Mouse (Mus musculus): ENCODE data around the gene Tmem40. TPM values are rescaled to one million over a fixed set of nuclear protein-coding genes. Genes with fewer than 3 reads are reported as not detected.

The Tmem40 gene
- polyA plus RNA-seq, 1 experiment from 2014 or later = 2.1 TPM

DNA sequence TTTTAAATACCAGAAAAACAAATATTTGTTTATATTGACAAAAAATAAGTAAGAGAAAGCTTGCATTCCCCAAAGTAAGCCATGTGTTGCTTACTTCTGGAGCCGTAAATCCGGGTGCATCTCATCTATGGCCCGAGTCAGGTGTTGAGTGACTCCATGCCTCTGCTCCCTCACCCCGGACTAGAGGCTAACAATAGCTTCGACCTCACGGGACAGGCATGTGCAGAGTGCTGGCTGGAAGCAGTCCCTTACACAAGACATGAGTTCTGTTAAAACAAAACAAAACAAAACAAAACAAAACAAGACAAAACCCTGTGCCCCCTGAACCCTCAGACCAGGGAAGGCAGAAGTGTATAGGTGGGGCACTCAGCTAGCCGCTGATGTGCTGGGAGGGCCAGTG is 67.1 kb downstream of the Tmem40 start:
- WGBS = 45% methylated on average over 7 of the region's 7 CpGs
- Histone ChIP-seq H3K4me3 (ENCODE audit: low read length) (no peak overlapping the region), H3K27ac (ENCODE audit: low read length) (no peak overlapping the region), H3K9me3 (ENCODE audit: low read length) (no peaks in the 10 kb centered on the region), H3K4me2 (replicated peaks; ENCODE audit: low read depth, low read length) (no peak overlapping the region), H3K9ac (replicated peaks; ENCODE audit: low read length) (no peak overlapping the region), H3K27me3 (ENCODE audit: insufficient read depth, low read length) (no peaks in the 10 kb centered on the region), H3K36me3 (ENCODE audit: insufficient read depth, low read length) (no peaks in the 10 kb centered on the region), H3K4me1 (ENCODE audit: insufficient read depth, low read length) (no peaks in the 10 kb centered on the region)
- ATAC-seq (ENCODE audit: low FRiP score, low TSS enrichment) = no peak

DNA sequence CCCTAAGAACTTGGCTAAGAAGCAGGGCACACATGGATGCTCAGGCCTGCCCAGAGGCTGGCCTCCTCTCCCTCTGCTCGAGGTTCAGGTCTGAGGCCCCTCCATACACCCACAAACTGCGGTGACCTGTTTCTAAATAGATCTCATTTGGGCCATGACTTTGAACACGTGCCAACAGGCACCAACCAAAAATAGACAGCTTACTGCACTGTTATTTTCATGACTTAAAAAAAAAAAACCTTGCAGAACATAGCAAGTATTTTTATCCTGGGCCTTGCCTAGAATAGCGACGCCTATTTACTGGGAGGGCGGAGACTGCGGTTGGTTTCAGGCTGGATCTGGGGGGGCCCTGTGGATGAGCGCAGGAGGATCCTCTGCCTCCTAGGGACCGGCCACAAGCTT is 67.8 kb downstream of the Tmem40 start:
- H3K4me3 ChIP-seq (ENCODE audit: low read length) = no peak overlapping the region
- no peaks in the 10 kb centered on the region for H3K4me1 ChIP-seq (ENCODE audit: insufficient read depth, low read length)
- H3K27ac ChIP-seq (ENCODE audit: low read length) = no peak overlapping the region
- WGBS = 50% methylated on average over 9 of the region's 9 CpGs
- no peaks in the 10 kb centered on the region for H3K36me3 ChIP-seq (ENCODE audit: insufficient read depth, low read length)
- no peak overlapping the region for H3K9ac ChIP-seq (replicated peaks; ENCODE audit: low read length)
- no peaks in the 10 kb centered on the region for H3K27me3 ChIP-seq (ENCODE audit: insufficient read depth, low read length)
- no peak for ATAC-seq (ENCODE audit: low FRiP score, low TSS enrichment)
- no peaks in the 10 kb centered on the region for H3K9me3 ChIP-seq (ENCODE audit: low read length)
- H3K4me2 ChIP-seq (replicated peaks; ENCODE audit: low read depth, low read length) = no peak overlapping the region

DNA sequence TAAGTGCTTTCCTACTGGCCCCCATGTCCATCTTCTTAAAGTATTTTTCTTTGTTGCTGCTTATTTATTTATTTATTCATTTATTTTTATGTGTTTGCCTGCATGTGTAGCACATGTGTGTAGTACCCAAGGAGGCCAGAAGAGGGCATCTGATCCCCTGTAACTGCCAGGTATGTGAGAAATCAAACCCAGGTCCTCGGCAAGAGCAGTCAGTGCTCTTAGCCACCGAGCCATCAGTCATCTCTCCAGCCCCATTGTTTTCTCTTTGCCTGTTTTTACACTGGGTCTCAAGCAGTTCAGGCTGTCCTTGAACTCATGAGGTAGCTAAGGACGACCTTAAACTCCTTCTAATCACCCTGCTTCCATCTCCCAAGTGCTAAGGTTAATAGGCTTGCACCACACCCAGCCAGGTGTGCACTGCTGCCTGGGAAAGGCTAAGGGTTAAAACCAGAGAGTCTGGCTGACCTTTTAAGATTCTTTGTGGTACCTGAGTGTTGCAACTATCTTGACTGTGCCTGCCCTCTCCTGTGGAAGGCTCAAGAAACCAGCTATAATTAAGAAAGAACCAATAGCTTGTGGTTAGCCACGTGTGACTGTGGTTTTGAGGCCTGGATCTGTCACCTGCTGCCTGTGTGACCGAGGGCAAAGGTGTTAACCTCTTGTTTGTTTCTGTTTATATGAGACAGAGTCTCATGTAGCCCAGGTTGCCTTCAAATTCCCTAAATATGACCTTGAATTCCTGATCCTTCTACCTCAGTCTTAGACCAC is 69.1 kb downstream of the Tmem40 start:
- H3K4me2 ChIP-seq (replicated peaks; ENCODE audit: low read depth, low read length) = no peak overlapping the region
- H3K4me1 ChIP-seq (ENCODE audit: insufficient read depth, low read length) = no peaks in the 10 kb centered on the region
- no peak for ATAC-seq (ENCODE audit: low FRiP score, low TSS enrichment)
- H3K9ac ChIP-seq (replicated peaks; ENCODE audit: low read length) = no peak overlapping the region
- 67% methylated on average over 5 of the region's 5 CpGs for WGBS
- H3K27me3 ChIP-seq (ENCODE audit: insufficient read depth, low read length) = no peaks in the 10 kb centered on the region
- no peaks in the 10 kb centered on the region for H3K36me3 ChIP-seq (ENCODE audit: insufficient read depth, low read length)
- no peak overlapping the region for H3K27ac ChIP-seq (ENCODE audit: low read length)
- no peak overlapping the region for H3K4me3 ChIP-seq (ENCODE audit: low read length)
- H3K9me3 ChIP-seq (ENCODE audit: low read length) = no peaks in the 10 kb centered on the region

- 33% methylated on average over 9 of the region's 9 CpGs for WGBS
- Histone ChIP-seq H3K27me3 (ENCODE audit: insufficient read depth, low read length) (no peaks in the 10 kb centered on the region), H3K27ac (ENCODE audit: low read length) (no peak overlapping the region), H3K4me2 (replicated peaks; ENCODE audit: low read depth, low read length) (no peak overlapping the region), H3K4me1 (ENCODE audit: insufficient read depth, low read length) (no peaks in the 10 kb centered on the region), H3K36me3 (ENCODE audit: insufficient read depth, low read length) (no peaks in the 10 kb centered on the region), H3K4me3 (ENCODE audit: low read length) (no peak overlapping the region), H3K9ac (replicated peaks; ENCODE audit: low read length) (no peak overlapping the region), H3K9me3 (ENCODE audit: low read length) (no peaks in the 10 kb centered on the region)
- no peak for ATAC-seq (ENCODE audit: low FRiP score, low TSS enrichment)
Measured at GRCm38 (mm10) chr6:115692163-115692950, 69.9 kb downstream of the Tmem40 start.

- no peak overlapping the region for H3K4me2 ChIP-seq (replicated peaks; ENCODE audit: low read depth, low read length)
- 92% methylated on average over 4 of the region's 4 CpGs for WGBS
Measured at GRCm38 (mm10) chr6:115690105-115690504, 72.1 kb downstream of the Tmem40 start.

GRCm38 (mm10) chr6:115688589-115688988 is 73.6 kb downstream of the Tmem40 start:
- no peak for ATAC-seq (ENCODE audit: low FRiP score, low TSS enrichment)
- Histone ChIP-seq H3K9me3 (ENCODE audit: low read length) (peaks cover 7% of the 10 kb centered on the region; the same call in 1 of the 2 replicates), H3K4me1 (ENCODE audit: insufficient read depth, low read length) (no peaks in the 10 kb centered on the region), H3K9ac (replicated peaks; ENCODE audit: low read length) (no peak overlapping the region), H3K4me2 (replicated peaks; ENCODE audit: low read depth, low read length) (no peak overlapping the region), H3K27me3 (ENCODE audit: insufficient read depth, low read length) (no peaks in the 10 kb centered on the region), H3K27ac (ENCODE audit: low read length) (no peak overlapping the region), H3K4me3 (ENCODE audit: low read length) (no peak overlapping the region), H3K36me3 (ENCODE audit: insufficient read depth, low read length) (no peaks in the 10 kb centered on the region)
- 88% methylated on average over 4 of the region's 4 CpGs for WGBS

More at GRCm38 (mm10) chr6:115690105-115690504, 72.1 kb downstream of the Tmem40 start:
- no peaks in the 10 kb centered on the region for H3K36me3 ChIP-seq (ENCODE audit: insufficient read depth, low read length)
- H3K27ac ChIP-seq (ENCODE audit: low read length) = no peak overlapping the region
- H3K27me3 ChIP-seq (ENCODE audit: insufficient read depth, low read length) = no peaks in the 10 kb centered on the region
- no peak for ATAC-seq (ENCODE audit: low FRiP score, low TSS enrichment)
- H3K9me3 ChIP-seq (ENCODE audit: low read length) = peaks cover 7% of the 10 kb centered on the region; the same call in 1 of the 2 replicates
- H3K4me1 ChIP-seq (ENCODE audit: insufficient read depth, low read length) = no peaks in the 10 kb centered on the region
- no peak overlapping the region for H3K9ac ChIP-seq (replicated peaks; ENCODE audit: low read length)
- H3K4me3 ChIP-seq (ENCODE audit: low read length) = no peak overlapping the region

- H3K27me3 ChIP-seq (ENCODE audit: insufficient read depth, low read length) = no peaks in the 10 kb centered on the region
- no peak for ATAC-seq (ENCODE audit: low FRiP score, low TSS enrichment)
Measured at GRCm38 (mm10) chr6:115687753-115688152, 74.5 kb downstream of the Tmem40 start.

DNA sequence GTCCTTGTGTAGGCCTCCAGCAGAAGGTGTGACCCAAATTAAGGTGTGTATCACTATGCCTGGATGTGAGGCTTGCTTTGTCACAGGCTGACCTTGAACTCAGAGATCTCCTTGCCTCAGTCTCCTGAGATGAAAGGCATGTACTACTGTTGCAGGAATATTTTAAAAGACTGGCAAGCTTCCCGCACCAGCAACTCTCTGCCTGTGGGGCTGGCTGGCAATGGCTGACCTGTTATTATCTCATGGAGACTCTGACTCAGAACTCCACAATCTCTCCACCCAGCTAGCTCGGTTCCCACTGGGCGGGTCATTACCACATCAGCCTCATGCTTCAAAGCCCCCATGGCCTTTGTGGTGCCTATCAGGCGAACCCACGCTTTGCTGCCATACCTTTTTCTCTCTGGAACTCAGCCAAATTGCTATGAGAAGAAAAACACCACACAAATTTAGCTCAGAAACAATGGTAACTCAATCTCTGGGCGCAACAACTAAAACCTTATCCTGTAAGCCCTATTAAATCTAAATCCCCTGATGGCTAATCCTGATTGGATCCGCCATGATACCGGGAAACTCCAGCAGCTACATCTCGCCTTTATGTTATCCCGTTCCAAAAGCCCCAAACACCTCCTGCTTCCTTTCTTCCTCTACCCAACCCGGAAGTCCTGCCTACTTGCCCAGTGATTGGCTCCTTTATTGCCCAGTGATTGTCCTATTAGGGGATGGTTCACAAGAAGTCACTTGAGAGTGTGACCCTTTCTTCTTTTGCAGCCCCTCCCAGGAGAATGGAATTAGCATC is 77.2 kb downstream of the Tmem40 start:
- Histone ChIP-seq H3K9ac (replicated peaks; ENCODE audit: low read length) (no peak overlapping the region), H3K36me3 (ENCODE audit: insufficient read depth, low read length) (no peaks in the 10 kb centered on the region), H3K4me2 (replicated peaks; ENCODE audit: low read depth, low read length) (no peak overlapping the region), H3K27ac (ENCODE audit: low read length) (no peak overlapping the region), H3K27me3 (ENCODE audit: insufficient read depth, low read length) (no peaks in the 10 kb centered on the region), H3K4me3 (ENCODE audit: low read length) (no peak overlapping the region), H3K4me1 (ENCODE audit: insufficient read depth, low read length) (no peaks in the 10 kb centered on the region), H3K9me3 (ENCODE audit: low read length) (peaks cover 7% of the 10 kb centered on the region; the same call in 1 of the 2 replicates)
- WGBS = 65% methylated on average over 11 of the region's 11 CpGs
- ATAC-seq (ENCODE audit: low FRiP score, low TSS enrichment) = no peak

More at GRCm38 (mm10) chr6:115687753-115688152, 74.5 kb downstream of the Tmem40 start:
- Histone ChIP-seq H3K4me3 (ENCODE audit: low read length) (no peak overlapping the region), H3K36me3 (ENCODE audit: insufficient read depth, low read length) (no peaks in the 10 kb centered on the region), H3K27ac (ENCODE audit: low read length) (no peak overlapping the region), H3K9ac (replicated peaks; ENCODE audit: low read length) (no peak overlapping the region), H3K9me3 (ENCODE audit: low read length) (peaks cover 7% of the 10 kb centered on the region; the same call in 1 of the 2 replicates), H3K4me1 (ENCODE audit: insufficient read depth, low read length) (no peaks in the 10 kb centered on the region), H3K4me2 (replicated peaks; ENCODE audit: low read depth, low read length) (no peak overlapping the region)
- WGBS = 39% methylated on average over 3 of the region's 3 CpGs

DNA sequence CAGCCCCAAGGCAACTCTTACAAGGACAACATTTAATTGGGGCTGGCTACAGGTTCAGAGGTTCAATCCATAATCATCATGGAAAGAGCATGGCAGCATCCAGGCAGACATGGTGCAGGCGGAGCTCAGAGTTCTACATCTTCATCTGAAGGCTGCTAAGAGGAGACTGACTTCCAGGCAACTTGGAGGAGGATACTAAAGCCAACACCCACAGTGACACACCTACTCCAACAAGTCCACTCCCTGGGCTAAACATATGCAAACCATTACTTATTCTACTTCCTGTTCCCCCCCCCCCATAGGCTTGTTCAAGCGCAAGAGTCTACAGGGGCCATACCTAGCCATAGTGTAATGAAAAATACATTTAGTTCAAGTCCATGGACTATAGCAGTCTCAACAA is 77.9 kb downstream of the Tmem40 start:
- no peaks in the 10 kb centered on the region for H3K36me3 ChIP-seq (ENCODE audit: insufficient read depth, low read length)
- H3K4me2 ChIP-seq (replicated peaks; ENCODE audit: low read depth, low read length) = no peak overlapping the region
- no peaks in the 10 kb centered on the region for H3K4me1 ChIP-seq (ENCODE audit: insufficient read depth, low read length)
- 96% methylated on average over 2 of the region's 2 CpGs for WGBS
- H3K9me3 ChIP-seq (ENCODE audit: low read length) = peaks cover 7% of the 10 kb centered on the region; the same call in 1 of the 2 replicates
- H3K4me3 ChIP-seq (ENCODE audit: low read length) = no peak overlapping the region
- no peak overlapping the region for H3K9ac ChIP-seq (replicated peaks; ENCODE audit: low read length)
- H3K27me3 ChIP-seq (ENCODE audit: insufficient read depth, low read length) = no peaks in the 10 kb centered on the region
- no peak for ATAC-seq (ENCODE audit: low FRiP score, low TSS enrichment)
- no peak overlapping the region for H3K27ac ChIP-seq (ENCODE audit: low read length)
